Mouse (Mus musculus): ENCODE data around the gene Olfml2a. TPM values are rescaled to one million over a fixed set of nuclear protein-coding genes. Genes with fewer than 3 reads are reported as not detected.

Gene Olfml2a
- total and polyA plus RNA-seq, 3 experiments: 0.12 to 0.33 TPM; not detected in 1

DNA sequence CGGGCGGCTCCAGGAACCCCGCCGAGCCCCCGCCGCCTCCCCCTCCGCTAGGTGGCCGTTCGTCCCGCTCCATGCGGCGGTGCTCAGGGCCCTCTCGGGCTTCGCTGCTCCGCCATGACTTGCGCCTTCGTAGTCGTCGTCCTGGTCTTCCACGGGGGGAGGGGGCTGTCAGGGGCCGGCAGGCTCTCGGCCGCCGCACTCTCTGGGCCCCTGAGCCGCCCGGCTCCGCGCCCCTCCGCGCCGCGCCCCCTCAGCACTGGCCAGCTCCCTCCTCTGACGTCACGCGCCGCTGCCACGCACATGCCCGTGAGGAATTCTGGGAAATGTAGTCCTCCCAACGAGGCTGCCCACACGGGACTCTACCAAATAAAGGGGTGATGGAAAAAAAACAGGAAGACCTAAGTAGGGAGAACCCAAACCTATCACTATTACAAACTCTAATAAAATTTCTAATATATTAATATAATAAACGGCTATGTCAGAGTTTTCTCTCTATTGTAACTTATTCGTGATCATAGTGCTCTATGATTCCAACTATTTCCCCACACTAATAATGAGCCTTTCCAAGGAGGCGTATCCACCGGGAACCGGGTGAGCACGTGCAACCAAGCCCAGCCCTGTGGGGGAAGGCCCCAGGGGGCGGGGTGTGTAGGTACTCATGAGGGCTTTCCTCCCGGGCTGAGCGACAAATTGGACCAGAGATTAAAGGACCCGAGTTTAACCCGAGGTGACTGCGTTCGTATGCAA is 5.5 kb upstream of the Olfml2a start:
- H3K79me2 ChIP-seq (ENCODE audit: control insufficient read depth, insufficient read depth, low read length, poor library complexity): peaks cover 14% of the 10 kb centered on the region
- H3K27ac ChIP-seq (ENCODE audit: control insufficient read depth, low read depth, low read length): peak overlapping the region; percentile 57
- peak; percentile 97 for DNase-seq (ENCODE audit: low read depth, low spot score)
- H3K9ac ChIP-seq (ENCODE audit: control insufficient read depth, low read depth, low read length, poor library complexity, severe bottlenecking): peak overlapping the region; percentile 89
- peaks cover 0 to 11% of the 10 kb centered on the region in 2 experiments; a peak in 2 of 4 replicates for H3K36me3 ChIP-seq (ENCODE audit: control insufficient read depth in 1 of 2, insufficient read depth in 2 of 2, low read length in 2 of 2)
- no peaks in the 10 kb centered on the region for H3K27me3 ChIP-seq (ENCODE audit: control insufficient read depth in 1 of 2, insufficient read depth in 2 of 2, low read length in 2 of 2)
- H3K9me3 ChIP-seq (replicated peaks; ENCODE audit: insufficient read depth, low read length): no peaks in the 10 kb centered on the region
- H3K4me3 ChIP-seq (ENCODE audit: control insufficient read depth in 1 of 2, insufficient read depth in 1 of 2, low read depth in 2 of 2, low read length in 2 of 2): peak overlapping the region; percentile 64 to 84
- peaks cover under 1 to 11% of the 10 kb centered on the region in 2 experiments; a peak in 3 of 4 replicates for H3K4me1 ChIP-seq (ENCODE audit: control insufficient read depth in 1 of 2, insufficient read depth in 2 of 2, low read length in 2 of 2)
- TF ChIP-seq TCF12 (IDR thresholded peaks at IDR 0.05; ENCODE audit: low read depth, low read length) (no peak), RCOR1 (IDR thresholded peaks at IDR 0.05; ENCODE audit: low read depth, low read length) (no peak), ZKSCAN1 (IDR thresholded peaks at IDR 0.05; ENCODE audit: low read depth, low read length) (no peak), CHD2 (IDR thresholded peaks at IDR 0.05; ENCODE audit: low read length) (no peak), POLR2A (IDR thresholded peaks at IDR 0.05; ENCODE audit: control insufficient read depth in 1 of 2, insufficient read depth in 1 of 2, low read depth in 1 of 2, low read length in 2 of 2, poor library complexity in 1 of 2) (peak; percentile 47 to 62; a peak in 2 of 4 replicates), MAZ (IDR thresholded peaks at IDR 0.05; ENCODE audit: low read depth, low read length) (peak; percentile 88), ZMIZ1 (IDR thresholded peaks at IDR 0.05; ENCODE audit: low read depth, low read length) (no peak), NELFE (IDR thresholded peaks at IDR 0.05; ENCODE audit: low read depth, low read length) (peak; percentile 47; the same call in 1 of the 2 replicates), ZC3H11A (IDR thresholded peaks at IDR 0.05; ENCODE audit: low read depth, low read length) (no peak), ETS1 (IDR thresholded peaks at IDR 0.05; ENCODE audit: low read depth, low read length) (0 out of 2 replicates have a peak, but pooled peaks have one; percentile 5), NRF1 (IDR thresholded peaks at IDR 0.05; ENCODE audit: insufficient read depth, low read depth, low read length, poor library complexity, severe bottlenecking) (peak; percentile 56), TAL1 (IDR thresholded peaks at IDR 0.05; ENCODE audit: low read length) (no peak), USF1 (IDR thresholded peaks at IDR 0.05; ENCODE audit: low read depth, low read length) (peak; percentile 78), UBTF (IDR thresholded peaks at IDR 0.05; ENCODE audit: borderline replicate concordance, insufficient read depth, low read depth, low read length) (no peak), MYB (IDR thresholded peaks at IDR 0.05; ENCODE audit: low read depth, low read length) (no peak), KAT2A (conservative IDR thresholded peaks at IDR 0.05; ENCODE audit: low read depth, low read length) (peak; percentile 83), BHLHE40 (IDR thresholded peaks at IDR 0.05; ENCODE audit: borderline replicate concordance, low read depth, low read length) (peak; percentile 95), SIN3A (IDR thresholded peaks at IDR 0.05; ENCODE audit: low read length) (peak; percentile 98), CHD1 (IDR thresholded peaks at IDR 0.05; ENCODE audit: low read depth, low read length) (peak; percentile 100), SMC3 (IDR thresholded peaks at IDR 0.05; ENCODE audit: low read depth, low read length) (no peak), E2F4 (IDR thresholded peaks at IDR 0.05; ENCODE audit: borderline replicate concordance, low read depth, low read length) (no peak), USF2 (IDR thresholded peaks at IDR 0.05; ENCODE audit: borderline replicate concordance in 1 of 2, insufficient read depth in 1 of 2, low read depth in 1 of 2, low read length in 2 of 2) (no peak), TBP (IDR thresholded peaks at IDR 0.05; ENCODE audit: low read depth, low read length) (0 out of 2 replicates have a peak, but pooled peaks have one; percentile 25), MYC (IDR thresholded peaks at IDR 0.05; ENCODE audit: low read depth, low read length) (peak; percentile 99), ELF1 (IDR thresholded peaks at IDR 0.05; ENCODE audit: low read depth, low read length) (0 out of 2 replicates have a peak, but pooled peaks have one; percentile 46), GABPA (IDR thresholded peaks at IDR 0.05; ENCODE audit: low read depth, low read length) (no peak), POLR2AphosphoS5 (IDR thresholded peaks at IDR 0.05; ENCODE audit: borderline replicate concordance, low read depth, low read length) (no peak), EP300 (IDR thresholded peaks at IDR 0.05; ENCODE audit: low read depth in 1 of 2, low read length in 2 of 2) (no peak), MAX (IDR thresholded peaks at IDR 0.05; ENCODE audit: low read length) (peak; percentile 95), MEF2A (IDR thresholded peaks at IDR 0.05; ENCODE audit: extremely low read depth, insufficient replicate concordance, low read depth, low read length, poor library complexity, severe bottlenecking) (no peak), MAFK (IDR thresholded peaks at IDR 0.05; ENCODE audit: borderline replicate concordance, low read depth, low read length) (no peak), HCFC1 (IDR thresholded peaks at IDR 0.05; ENCODE audit: low read depth, low read length) (peak; percentile 97), RAD21 (IDR thresholded peaks at IDR 0.05; ENCODE audit: low read depth, low read length) (no peak), CTCF (IDR thresholded peaks at IDR 0.05 in 2 of 3, conservative IDR thresholded peaks at IDR 0.05 in 1 of 3; ENCODE audit: control insufficient read depth in 1 of 3, insufficient read depth in 1 of 3, low read depth in 2 of 3, low read length in 3 of 3, poor library complexity in 1 of 3, severe bottlenecking in 1 of 3) (0 out of 6 replicates have a peak, but pooled peaks of 1 of the 3 experiments have one; percentile 0), JUND (IDR thresholded peaks at IDR 0.05; ENCODE audit: low read depth, low read length) (no peak)

All from MEL (cell line).